Mouse (Mus musculus): ENCODE results near the gene Kctd3. TPM values are rescaled to one million over a fixed set of nuclear protein-coding genes. Genes with fewer than 3 reads are reported as not detected.
A peak's percentile ranks its signal among the peaks of the same experiment; 100 is the strongest.

Kctd3 gene
- total RNA-seq, 2 experiments from 2014 or later: 76.6 to 81.1 TPM

- DNase-seq (ENCODE audit: low spot score in 2 of 2): no peak
These were observed 5.4 kb upstream of the Kctd3 start for GRCm38 (mm10) chr1:189012846-189013586.

GRCm38 (mm10) chr1:189010671-189011070 lies 3.0 kb upstream of the Kctd3 start:
- DNase-seq (ENCODE audit: low spot score in 2 of 2): no peak

- DNase-seq (ENCODE audit: low spot score in 2 of 2): no peak
These were observed 311 bp upstream of the Kctd3 start for GRCm38 (mm10) chr1:189007980-189008324.

GRCm38 (mm10) chr1:189006826-189007225 lies 815 bp downstream of the Kctd3 start:
- no peak for DNase-seq (ENCODE audit: low spot score in 2 of 2)

- no peak for DNase-seq (ENCODE audit: low spot score in 2 of 2)
These were observed 1.4 kb downstream of the Kctd3 start for GRCm38 (mm10) chr1:189006267-189006666.

- DNase-seq (ENCODE audit: low spot score in 2 of 2): no peak
These were observed 2.9 kb downstream of the Kctd3 start for GRCm38 (mm10) chr1:189004774-189005173.

- DNase-seq (ENCODE audit: low spot score in 2 of 2): no peak
These were observed 5.8 kb downstream of the Kctd3 start for GRCm38 (mm10) chr1:189001815-189002214.

- no peak for DNase-seq (ENCODE audit: low spot score in 2 of 2)
These were observed 7.7 kb downstream of the Kctd3 start for GRCm38 (mm10) chr1:188999981-189000380.

GRCm38 (mm10) chr1:188997921-188998320 lies 9.7 kb downstream of the Kctd3 start:
- no peak for DNase-seq (ENCODE audit: low spot score in 2 of 2)

- peak; percentile 39 to 84 for DNase-seq (ENCODE audit: low spot score in 2 of 2)
These were observed 14.4 kb downstream of the Kctd3 start for GRCm38 (mm10) chr1:188993218-188993617.

GRCm38 (mm10) chr1:188980050-188980449 lies 27.6 kb downstream of the Kctd3 start:
- DNase-seq (ENCODE audit: low spot score in 2 of 2): peak in 1 of 2 experiments; percentile 77

GRCm38 (mm10) chr1:188973926-188974325 lies 33.7 kb downstream of the Kctd3 start:
- no peak for DNase-seq (ENCODE audit: low spot score in 2 of 2)

- no peak for DNase-seq (ENCODE audit: low spot score in 2 of 2)
These were observed 34.6 kb downstream of the Kctd3 start for GRCm38 (mm10) chr1:188973078-188973477.

GRCm38 (mm10) chr1:188952501-188952900 lies 55.1 kb downstream of the Kctd3 start:
- no peak for DNase-seq (ENCODE audit: low spot score in 2 of 2)

GRCm38 (mm10) chr1:188951091-188951490 lies 56.5 kb downstream of the Kctd3 start:
- no peak for DNase-seq (ENCODE audit: low spot score in 2 of 2)

- DNase-seq (ENCODE audit: low spot score in 2 of 2): peak in 1 of 2 experiments; percentile 14
These were observed 59.4 kb downstream of the Kctd3 start for GRCm38 (mm10) chr1:188948276-188948675.

GRCm38 (mm10) chr1:188947794-188948193 lies 59.8 kb downstream of the Kctd3 start:
- DNase-seq (ENCODE audit: low spot score in 2 of 2): no peak

GRCm38 (mm10) chr1:188946849-188947248 lies 60.8 kb downstream of the Kctd3 start:
- no peak for DNase-seq (ENCODE audit: low spot score in 2 of 2)

GRCm38 (mm10) chr1:188945326-188945725 lies 62.3 kb downstream of the Kctd3 start:
- no peak for DNase-seq (ENCODE audit: low spot score in 2 of 2)

GRCm38 (mm10) chr1:188937246-188937780 lies 70.3 kb downstream of the Kctd3 start:
- no peak for DNase-seq (ENCODE audit: low spot score in 2 of 2)
